Mouse (Mus musculus) CH12.LX (cell line): ENCODE measurements around the gene Ran.

ENCODE experiments used
- CHD2 ChIP-seq: IDR thresholded peaks from 2 replicates; pipeline ENCODE4 v1.6.1; 2011; ENCODE audit warnings: low read length, improper control_type of control experiment
- CTCF ChIP-seq, 2 experiments: IDR thresholded peaks in 1 of 2; conservative IDR thresholded peaks in 1 of 2; 2 replicates each; pipeline ENCODE4 v1.5.1; 2011 to 2012; ENCODE audit warnings: low read depth in 2 of 2, low read length in 2 of 2, improper control_type of control experiment in 1 of 2, inconsistent platforms in 1 of 2, mild to moderate bottlenecking in 1 of 2, moderate library complexity in 1 of 2
- E2F4 ChIP-seq: IDR thresholded peaks from 2 replicates; pipeline ENCODE4 v1.6.1; 2011; ENCODE audit warnings: low read depth, low read length, improper control_type of control experiment; ENCODE audit not compliant: insufficient replicate concordance
- HCFC1 ChIP-seq: IDR thresholded peaks from 2 replicates; pipeline ENCODE4 v1.6.1; 2012; ENCODE audit warnings: low read depth, mild to moderate bottlenecking, inconsistent platforms, low read length, improper control_type of control experiment
- MYC ChIP-seq: IDR thresholded peaks from 2 replicates; pipeline ENCODE4 v1.6.1; 2011; ENCODE audit warnings: low read depth, mild to moderate bottlenecking, improper control_type of control experiment, low read length
- SMC3 ChIP-seq: IDR thresholded peaks from 2 replicates; pipeline ENCODE4 v1.6.1; 2011; ENCODE audit warnings: low read depth, low read length, improper control_type of control experiment
- TCF12 ChIP-seq: IDR thresholded peaks from 2 replicates; pipeline ENCODE4 v1.6.1; 2014; ENCODE audit warnings: low read depth, mild to moderate bottlenecking, inconsistent platforms, low read length, improper control_type of control experiment
- ZMIZ1 ChIP-seq: IDR thresholded peaks from 2 replicates; pipeline ENCODE4 v1.6.1; 2012; ENCODE audit warnings: low read depth, mild to moderate bottlenecking, inconsistent platforms, low read length, improper control_type of control experiment

- TF ChIP-seq CTCF (conservative IDR thresholded peaks at IDR 0.05 in 1 of 2, IDR thresholded peaks at IDR 0.05 in 1 of 2; ENCODE audit: low read depth in 2 of 2, low read length in 2 of 2) = no peak
- TF ChIP-seq CHD2 = no peak
- TF ChIP-seq E2F4 = no peak
- no peak for TF ChIP-seq HCFC1
- TF ChIP-seq ZMIZ1 = no peak
- TF ChIP-seq SMC3 = no peak
- TF ChIP-seq MYC = no peak
- TF ChIP-seq TCF12 = no peak
These were observed 39.0 kb upstream of the Ran start for GRCm38 (mm10) chr5:128980857-128981256.
